Mouse (Mus musculus) left cerebral cortex, adult 9 months (tissue): Measurements from ENCODE around the gene Trim68.
"Not testable (repeated sequence)": the region's sequence is repeated elsewhere in the genome, so short reads cannot be mapped to it uniquely, and the experiment has no call there.

ENCODE experiments used
- DNase-seq, 2 experiments: peaks; one replicate each; pipeline ENCODE4 v3.0.0; 2022; ENCODE audit warnings: low spot score in 2 of 2

Trim68 gene

GRCm38 (mm10) chr7:102686944-102687501 is at the start of gene Trim68:
Gene Trim68 (minus strand): TSS chr7:102687327.
- DNase-seq, result peak; percentile 81 to 92

GRCm38 (mm10) chr7:102733793-102734192 is 46.7 kb upstream of the Trim68 start:
- no peak for DNase-seq

- DNase-seq, result no peak
Measured at GRCm38 (mm10) chr7:102727391-102727790, 40.3 kb upstream of the Trim68 start, which contains the start of gene Olfr559. Gene Olfr559 (minus strand): TSS chr7:102727491.

GRCm38 (mm10) chr7:102718970-102719369 is 31.8 kb upstream of the Trim68 start, which contains the start of gene Olfr33:
Gene Olfr33 (minus strand): TSS chr7:102719070.
- no peak for DNase-seq

GRCm38 (mm10) chr7:102701915-102702314 is 14.8 kb upstream of the Trim68 start, which contains the start of gene Olfr558:
Gene Olfr558 (plus strand): TSS chr7:102702215.
- no peak for DNase-seq

- DNase-seq, result no peak
Measured at GRCm38 (mm10) chr7:102698461-102698860, 11.3 kb upstream of the Trim68 start.

- DNase-seq, result peak in 1 of 2 experiments; percentile 5
Measured at GRCm38 (mm10) chr7:102695358-102696125, 8.4 kb upstream of the Trim68 start, which contains the start of gene Olfr557. Gene Olfr557 (plus strand): TSS chr7:102695910.

- no peak for DNase-seq
Measured at GRCm38 (mm10) chr7:102681916-102682315, 5.2 kb downstream of the Trim68 start.

GRCm38 (mm10) chr7:102676225-102676624 is 10.9 kb downstream of the Trim68 start:
- DNase-seq, result no peak

GRCm38 (mm10) chr7:102665378-102665777 is 21.7 kb downstream of the Trim68 start:
- DNase-seq, result peak in 1 of 2 experiments; percentile 8

- DNase-seq, result no peak
Measured at GRCm38 (mm10) chr7:102664599-102664998, 22.5 kb downstream of the Trim68 start, which contains the start of gene Olfr556. Gene Olfr556 (plus strand): TSS chr7:102664899.

GRCm38 (mm10) chr7:102658523-102658922 is 28.6 kb downstream of the Trim68 start, which contains the start of gene Olfr555:
Gene Olfr555 (plus strand): TSS chr7:102658823.
- no peak for DNase-seq

- not testable (repeated sequence) for DNase-seq
Measured at GRCm38 (mm10) chr7:102644945-102645344, 42.2 kb downstream of the Trim68 start.

GRCm38 (mm10) chr7:102638132-102638531 is 49.0 kb downstream of the Trim68 start, which contains the start of gene Olfr554:
Gene Olfr554 (plus strand): TSS chr7:102638432.
- DNase-seq, result no peak

GRCm38 (mm10) chr7:102636665-102637064 is 50.5 kb downstream of the Trim68 start:
- DNase-seq, result peak in 1 of 2 experiments; percentile 44
